Mouse (Mus musculus): ENCODE results near the gene Ttc9b. TPM values are rescaled to one million over a fixed set of nuclear protein-coding genes. Genes with fewer than 3 reads are reported as not detected.

Ttc9b gene
- polyA plus RNA-seq, 1 experiment from 2014 or later: 0.12 TPM

- H3K27me3 ChIP-seq: peaks cover 11% of the 10 kb centered on the region
- no peak for DNase-seq (ENCODE audit: low read depth, low spot score)
- ChIA-PET POLR2A (interaction anchor here (0.7 kb wide), 1 partner anchor 9 kb away, joined by 4 read pairs; no protein-coding TSS in a partner anchor), CTCF (no interaction called here)
- TF ChIP-seq CTCF (IDR thresholded peaks at IDR 0.05): no peak
- no peak for ATAC-seq
- in situ Hi-C loops (cut with MboI; ENCODE audit: low pct_unique_long_range_greater_than_20kb): loop anchor here (10.0 kb wide), 1 partner anchor 67 kb away; no protein-coding TSS in a partner anchor
Observed at GRCm38 (mm10) chr7:27657824-27658395, 4.2 kb downstream of the Ttc9b start.

GRCm38 (mm10) chr7:27658712-27659663 lies 5.3 kb downstream of the Ttc9b start:
- CTCF ChIA-PET: no interaction called here
- no peak for ATAC-seq
- POLR2A ChIA-PET: no interaction called here
- in situ Hi-C loops (cut with MboI; ENCODE audit: low pct_unique_long_range_greater_than_20kb): loop anchor here (10.0 kb wide), 1 partner anchor 66 kb away; no protein-coding TSS in a partner anchor
- DNase-seq (ENCODE audit: low read depth, low spot score): no peak
- peaks cover 10% of the 10 kb centered on the region for H3K27me3 ChIP-seq
- TF ChIP-seq CTCF (IDR thresholded peaks at IDR 0.05): no peak

- ATAC-seq (no peak), DNase-seq (ENCODE audit: low read depth, low spot score) (no peak)
- TF ChIP-seq CTCF (IDR thresholded peaks at IDR 0.05): no peak
- ChIA-PET CTCF (no interaction called here), POLR2A (no interaction called here)
- H3K27me3 ChIP-seq: no peaks in the 10 kb centered on the region
- in situ Hi-C loops (cut with MboI; ENCODE audit: low pct_unique_long_range_greater_than_20kb): no loop called here
Observed at GRCm38 (mm10) chr7:27662038-27662437, 8.3 kb downstream of the Ttc9b start.

GRCm38 (mm10) chr7:27673064-27673574 lies 19.4 kb downstream of the Ttc9b start:
- ChIA-PET POLR2A (interaction anchor here (2.3 kb wide), 1 partner anchor 8 kb away, joined by 8 read pairs; no protein-coding TSS in a partner anchor), CTCF (no interaction called here)
- in situ Hi-C loops (cut with MboI; ENCODE audit: low pct_unique_long_range_greater_than_20kb): no loop called here
- no peaks in the 10 kb centered on the region for H3K27me3 ChIP-seq
- DNase-seq (ENCODE audit: low read depth, low spot score) (no peak), ATAC-seq (no peak)
- no peak for TF ChIP-seq CTCF (IDR thresholded peaks at IDR 0.05)

GRCm38 (mm10) chr7:27673575-27674131 lies 19.9 kb downstream of the Ttc9b start:
- in situ Hi-C loops (cut with MboI; ENCODE audit: low pct_unique_long_range_greater_than_20kb): no loop called here
- H3K27me3 ChIP-seq: no peaks in the 10 kb centered on the region
- ChIA-PET CTCF (no interaction called here), POLR2A (interaction anchor here (2.3 kb wide), 1 partner anchor 8 kb away, joined by 8 read pairs; no protein-coding TSS in a partner anchor)
- DNase-seq (ENCODE audit: low read depth, low spot score) (no peak), ATAC-seq (no peak)
- TF ChIP-seq CTCF (IDR thresholded peaks at IDR 0.05): no peak

- ChIA-PET CTCF (interaction anchor here (0.8 kb wide), 1 partner anchor 19 kb away, joined by 3 read pairs; no protein-coding TSS in a partner anchor), POLR2A (interaction anchor here (2.3 kb wide), 1 partner anchor 9 kb away, joined by 8 read pairs; no protein-coding TSS in a partner anchor)
- TF ChIP-seq CTCF (IDR thresholded peaks at IDR 0.05): no peak
- in situ Hi-C loops (cut with MboI; ENCODE audit: low pct_unique_long_range_greater_than_20kb): no loop called here
- DNase-seq (ENCODE audit: low read depth, low spot score) (no peak), ATAC-seq (peak; percentile 67)
- no peaks in the 10 kb centered on the region for H3K27me3 ChIP-seq
Observed at GRCm38 (mm10) chr7:27674195-27674521, 20.4 kb downstream of the Ttc9b start.

- ATAC-seq: peak; percentile 93
- no peaks in the 10 kb centered on the region for H3K27me3 ChIP-seq
- no peak for TF ChIP-seq CTCF (IDR thresholded peaks at IDR 0.05)
- in situ Hi-C loops (cut with MboI; ENCODE audit: low pct_unique_long_range_greater_than_20kb): no loop called here
- CTCF ChIA-PET: interaction anchor here (0.8 kb wide), 1 partner anchor 20 kb away, joined by 3 read pairs; no protein-coding TSS in a partner anchor
- DNase-seq (ENCODE audit: low read depth, low spot score): peak; percentile 84
- POLR2A ChIA-PET: interaction anchor here (0.7 to 2.3 kb wide), 2 partner anchors 9 to 81 kb away, joined by 3 to 8 read pairs; no protein-coding TSS in a partner anchor
Observed at GRCm38 (mm10) chr7:27674522-27675221, 21.0 kb downstream of the Ttc9b start, which contains the start of gene Map3k10. Gene Map3k10 (minus strand): TSS chr7:27674598.

- POLR2A ChIA-PET: interaction anchor here (0.7 to 2.3 kb wide), 2 partner anchors 10 to 82 kb away, joined by 3 to 8 read pairs; no protein-coding TSS in a partner anchor
- no peak for DNase-seq (ENCODE audit: low read depth, low spot score)
- TF ChIP-seq CTCF (IDR thresholded peaks at IDR 0.05): no peak
- no peaks in the 10 kb centered on the region for H3K27me3 ChIP-seq
- no peak for ATAC-seq
- CTCF ChIA-PET: no interaction called here
- in situ Hi-C loops (cut with MboI; ENCODE audit: low pct_unique_long_range_greater_than_20kb): no loop called here
Observed at GRCm38 (mm10) chr7:27675222-27675612, 21.5 kb downstream of the Ttc9b start.

GRCm38 (mm10) chr7:27683218-27683617 lies 29.5 kb downstream of the Ttc9b start:
- in situ Hi-C loops (cut with MboI; ENCODE audit: low pct_unique_long_range_greater_than_20kb): loop anchor here (5.0 kb wide), 1 partner anchor 89 kb away; no protein-coding TSS in a partner anchor
- ChIA-PET CTCF (no interaction called here), POLR2A (interaction anchor here (0.7 kb wide), 1 partner anchor 76 kb away, joined by 4 read pairs; no protein-coding TSS in a partner anchor)
- TF ChIP-seq CTCF (IDR thresholded peaks at IDR 0.05): no peak
- H3K27me3 ChIP-seq: no peaks in the 10 kb centered on the region
- no peak for DNase-seq (ENCODE audit: low read depth, low spot score)
- no peak for ATAC-seq
